Mouse (Mus musculus): ENCODE data around the gene Erlin1. TPM values are rescaled to one million over a fixed set of nuclear protein-coding genes. Genes with fewer than 3 reads are reported as not detected.

The Erlin1 gene
- total RNA-seq, 2 experiments from 2014 or later, result 5.7 to 9.1 TPM

DNA sequence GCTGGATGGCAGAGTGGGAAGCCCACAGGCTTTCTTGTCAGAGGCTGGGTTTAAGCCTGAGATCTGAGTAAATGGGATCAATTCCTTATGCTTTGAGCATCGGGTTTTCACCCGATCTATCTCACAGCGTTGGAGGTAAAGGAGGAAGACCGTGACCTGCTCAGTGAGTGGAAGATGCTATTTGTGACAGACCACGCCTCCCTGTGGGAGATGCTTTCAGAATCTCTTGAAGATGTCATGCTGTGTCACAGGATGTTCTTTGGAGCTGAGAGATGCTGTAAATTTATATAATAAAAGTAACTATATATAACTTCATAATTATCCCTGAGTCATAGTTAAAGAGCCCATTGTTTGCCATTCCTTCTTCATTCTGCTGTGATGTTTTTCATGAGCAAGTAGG is 68.9 kb downstream of the Erlin1 start:
- intact Hi-C loops (cut with DNase I), result no loop called here
- no peak for DNase-seq

- intact Hi-C loops (cut with DNase I), result no loop called here
- no peak for DNase-seq
These were observed 69.5 kb downstream of the Erlin1 start for GRCm38 (mm10) chr19:44000061-44000460.

DNA sequence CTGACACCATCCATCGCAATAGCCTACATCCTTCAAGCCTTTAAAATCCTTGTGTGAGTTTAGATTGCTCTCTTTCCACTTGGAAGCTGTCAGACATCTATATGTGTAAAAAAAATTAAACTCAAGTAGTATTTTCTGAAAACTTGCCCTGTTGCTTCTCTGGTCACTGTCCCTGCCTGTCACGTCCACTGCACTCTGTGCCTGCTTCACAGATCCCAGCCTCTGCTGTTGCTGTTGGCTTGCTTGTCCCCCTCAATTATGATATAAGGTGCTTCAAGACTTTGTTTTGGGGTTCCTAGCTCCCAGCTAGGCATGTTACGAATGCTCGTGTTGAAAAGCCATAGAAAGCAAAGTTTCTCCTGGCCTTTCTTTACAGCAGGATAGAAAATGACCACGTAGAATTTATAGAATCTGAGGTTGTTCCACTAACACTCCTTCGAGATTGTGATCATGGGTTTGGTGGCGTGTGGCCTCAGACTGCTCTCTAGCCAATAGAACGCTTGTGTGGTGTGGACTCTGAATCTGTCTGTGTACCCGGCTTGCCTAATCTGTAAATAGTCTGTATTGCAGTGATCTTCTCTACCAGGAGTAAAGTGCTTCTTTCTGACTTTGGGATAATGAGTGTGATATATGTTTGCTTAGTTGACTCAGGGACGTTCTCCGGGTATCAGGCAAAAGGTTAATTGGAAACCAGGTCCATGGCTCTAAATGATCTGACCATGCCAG is 70.6 kb downstream of the Erlin1 start:
- intact Hi-C loops (cut with DNase I), result no loop called here
- no peak for DNase-seq

GRCm38 (mm10) chr19:43998101-43998500 is 71.5 kb downstream of the Erlin1 start:
- intact Hi-C loops (cut with DNase I), result no loop called here

DNA sequence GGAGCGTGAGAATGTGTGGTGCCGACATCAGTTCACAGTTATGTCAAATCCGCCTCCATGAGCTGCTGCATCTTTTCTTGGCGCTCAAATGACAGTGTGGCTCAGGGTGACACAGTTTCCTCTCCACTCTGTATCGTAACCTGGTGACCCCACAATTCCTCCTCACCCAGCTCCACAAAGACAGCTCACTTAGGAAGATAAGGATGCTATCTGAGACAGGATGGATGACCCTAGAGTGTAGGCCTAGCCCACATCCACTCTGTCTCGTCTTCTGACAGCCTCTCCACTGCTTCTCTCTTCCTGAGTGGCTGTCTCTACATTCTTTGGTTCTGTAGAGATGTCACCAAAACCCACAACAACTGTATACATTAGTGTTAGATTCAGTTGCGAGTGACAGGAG is 74.2 kb downstream of the Erlin1 start:
- intact Hi-C loops (cut with DNase I), result no loop called here
- DNase-seq, result no peak

More at GRCm38 (mm10) chr19:43998101-43998500, 71.5 kb downstream of the Erlin1 start:
- no peak for DNase-seq

- no peak for DNase-seq
- intact Hi-C loops (cut with DNase I), result no loop called here
These were observed 77.1 kb downstream of the Erlin1 start for GRCm38 (mm10) chr19:43992464-43992863.

GRCm38 (mm10) chr19:43990362-43990761 is 79.2 kb downstream of the Erlin1 start:
- no peak for DNase-seq
- intact Hi-C loops (cut with DNase I), result no loop called here

DNA sequence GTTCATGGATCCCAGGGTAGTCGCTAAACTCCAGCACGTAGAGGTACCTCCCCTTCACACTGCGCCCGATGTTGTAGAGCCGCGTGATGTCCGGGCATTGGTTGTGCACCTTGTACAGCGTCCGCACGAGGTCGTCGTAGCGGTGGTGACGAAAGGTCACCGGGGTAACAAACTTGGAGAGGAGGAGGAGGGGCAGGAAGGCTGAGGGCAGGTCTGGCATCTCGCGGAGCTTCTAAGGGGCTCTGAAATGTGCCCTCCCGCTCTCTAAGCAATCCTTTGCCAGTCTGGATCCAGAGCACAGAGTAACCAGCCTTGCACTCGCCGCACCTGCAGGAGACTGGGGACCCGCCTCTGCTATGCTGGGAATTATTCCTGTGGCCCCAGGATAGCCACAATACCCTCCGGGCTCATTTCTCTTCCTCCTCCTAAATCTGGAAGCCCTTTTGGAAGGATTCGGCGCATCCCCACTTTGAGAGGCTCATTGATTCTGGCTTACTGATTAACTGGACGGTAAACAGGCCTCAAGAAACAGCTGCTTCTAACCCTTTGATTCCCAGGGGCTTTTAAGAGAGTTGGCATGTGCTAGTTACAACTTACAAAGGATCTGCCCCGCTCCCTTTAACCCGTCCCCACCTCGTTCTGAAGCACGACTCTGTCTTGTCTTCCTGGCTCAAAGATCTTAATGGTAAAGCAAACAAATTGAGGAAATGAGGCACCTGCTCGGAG is 83.4 kb downstream of the Erlin1 start, which contains the start of gene Cpn1:
TSS of gene Cpn1 (minus strand) at position 488 of the 726 bp plus-strand sequence.
- no peak for DNase-seq
- intact Hi-C loops (cut with DNase I), result no loop called here

Other genes with a start within 250 kb of the Erlin1 start
- 10 to 100 TPM; 11.2 to 13.2 TPM for gene Dnmbp, start 129.6 kb downstream of the Erlin1 start, total RNA-seq (2021)
- not detected for gene Cpn1, start 83.2 kb downstream of the Erlin1 start, total RNA-seq (2021)
- under 1 TPM in 1 of 2 experiments, not detected in 1; 0.27 TPM for gene Cyp2c23, start 40.6 kb downstream of the Erlin1 start, total RNA-seq (2021)
- 10 to 100 TPM; 29.8 to 30.5 TPM for gene Chuk, start 37.7 kb upstream of the Erlin1 start, total RNA-seq (2021)
- 10 to 100 TPM; 11.4 to 12.9 TPM for gene Cwf19l1, start 66.1 kb upstream of the Erlin1 start, total RNA-seq (2021)
- gene Bloc1s2, start 76.7 kb upstream of the Erlin1 start, total RNA-seq (2021), result 10 to 100 TPM; 15.9 to 18.7 TPM
- gene Pkd2l1, start 122.7 kb upstream of the Erlin1 start, total RNA-seq (2021), result not detected
- under 1 TPM; 0.14 to 0.25 TPM for gene Scd3, start 133.5 kb upstream of the Erlin1 start, total RNA-seq (2021)
- 10 to 100 TPM; 30.3 to 34.6 TPM for gene Scd2, start 223.9 kb upstream of the Erlin1 start, total RNA-seq (2021)

Measured in heart, postnatal 10 days (tissue).